Mouse (Mus musculus): Measurements from ENCODE around the gene Gm28372. TPM values are rescaled to one million over a fixed set of nuclear protein-coding genes. Genes with fewer than 3 reads are reported as not detected.

Gm28372 gene
- polyA plus RNA-seq (2014; fragmentation: Illumina TruSeq; extraction: RNeasy Lipid Tissue Mini Kit (QIAGEN cat#74804); ENCODE audit: low read depth, low replicate concordance), result not detected

DNA sequence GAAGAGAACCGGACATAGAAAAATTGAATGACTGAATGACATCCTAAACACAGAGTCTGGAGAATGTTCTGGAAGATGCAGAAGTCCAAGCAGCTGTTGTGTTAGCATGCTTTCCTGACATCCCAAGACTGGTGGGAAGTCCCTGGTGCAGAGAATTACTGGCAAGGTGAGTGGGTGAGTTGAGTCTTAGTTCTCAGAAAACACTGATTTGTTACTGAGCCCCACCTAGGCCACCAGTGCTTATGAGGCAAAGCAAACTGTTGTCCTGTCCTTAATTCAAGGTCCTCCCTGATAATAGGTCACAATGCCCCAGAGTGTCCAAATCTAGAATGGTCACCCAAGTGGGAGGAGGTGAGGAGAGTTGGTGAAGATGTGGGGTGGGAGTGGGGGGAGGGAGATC lies at the start of gene Gm28372, which contains the start of gene 1700020A23Rik:
TSS of gene Gm28372 (plus strand) at position 301 of the 400 bp plus-strand sequence.
TSS of gene 1700020A23Rik (plus strand) at position 321 of the 400 bp plus-strand sequence.

DNA sequence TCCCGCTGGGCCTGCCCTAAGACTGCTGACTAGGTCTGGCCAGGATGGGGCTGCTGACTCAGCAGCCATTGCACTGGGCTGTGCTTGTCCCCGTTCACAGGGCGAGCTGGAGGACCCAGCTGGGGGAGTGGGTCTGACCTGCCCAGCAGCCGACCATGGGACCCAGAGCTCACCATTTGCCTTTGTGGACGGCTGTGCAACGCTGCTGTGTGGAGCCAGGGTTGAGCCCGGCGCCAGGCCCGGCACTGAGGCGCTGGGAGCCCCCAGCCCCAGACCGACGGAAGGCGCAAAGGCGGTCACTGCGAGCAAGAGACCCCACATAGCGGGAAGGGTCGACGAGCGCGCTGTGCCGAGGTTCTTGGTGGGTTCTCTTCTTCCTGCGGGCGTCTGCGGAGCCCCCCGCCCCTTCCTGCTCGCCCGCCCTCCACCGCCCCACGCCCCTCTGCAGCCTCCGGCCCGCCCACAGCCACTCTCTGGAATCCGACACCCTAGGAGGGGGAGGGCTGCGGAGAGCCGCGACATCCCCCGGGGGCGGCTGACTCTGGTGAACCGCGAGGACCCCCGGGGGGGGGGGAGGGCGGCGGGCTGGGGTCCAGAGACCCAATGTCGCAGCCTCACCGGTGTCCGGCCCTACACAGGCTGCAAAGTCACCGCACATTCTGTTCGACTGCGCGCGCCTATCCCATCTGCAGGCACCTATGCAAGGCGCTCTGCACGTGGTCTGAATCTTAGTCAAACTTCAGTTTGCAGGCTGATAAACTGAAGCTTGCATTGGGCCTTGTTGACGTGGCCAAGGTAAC lies 7.7 kb upstream of the Gm28372 start, which contains the start of gene Cpxm1:
TSS of gene Cpxm1 (minus strand) at position 389 of the 800 bp plus-strand sequence.

DNA sequence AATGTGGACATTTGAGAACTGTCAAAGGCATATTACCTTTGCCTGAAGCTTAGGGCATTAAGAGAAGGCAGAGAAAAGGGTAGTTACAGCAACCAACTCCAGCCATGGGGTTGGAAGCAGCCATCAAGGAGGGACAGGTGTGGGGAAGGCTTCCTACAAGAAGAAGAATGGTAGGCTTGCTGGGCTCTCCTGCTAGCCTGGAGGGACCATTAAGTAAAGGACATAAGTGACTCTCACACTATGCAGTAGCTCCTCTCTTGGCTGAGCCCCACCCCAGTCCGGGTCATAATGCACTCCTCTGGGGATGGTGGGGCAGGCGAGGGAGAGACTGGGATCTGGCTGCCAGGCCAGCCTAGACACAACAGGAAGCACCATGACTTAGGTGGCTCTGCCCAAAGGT lies 1.1 kb downstream of the Gm28372 start, which contains the start of gene Tmem239:
TSS of gene Tmem239 (plus strand) at position 301 of the 400 bp plus-strand sequence.

DNA sequence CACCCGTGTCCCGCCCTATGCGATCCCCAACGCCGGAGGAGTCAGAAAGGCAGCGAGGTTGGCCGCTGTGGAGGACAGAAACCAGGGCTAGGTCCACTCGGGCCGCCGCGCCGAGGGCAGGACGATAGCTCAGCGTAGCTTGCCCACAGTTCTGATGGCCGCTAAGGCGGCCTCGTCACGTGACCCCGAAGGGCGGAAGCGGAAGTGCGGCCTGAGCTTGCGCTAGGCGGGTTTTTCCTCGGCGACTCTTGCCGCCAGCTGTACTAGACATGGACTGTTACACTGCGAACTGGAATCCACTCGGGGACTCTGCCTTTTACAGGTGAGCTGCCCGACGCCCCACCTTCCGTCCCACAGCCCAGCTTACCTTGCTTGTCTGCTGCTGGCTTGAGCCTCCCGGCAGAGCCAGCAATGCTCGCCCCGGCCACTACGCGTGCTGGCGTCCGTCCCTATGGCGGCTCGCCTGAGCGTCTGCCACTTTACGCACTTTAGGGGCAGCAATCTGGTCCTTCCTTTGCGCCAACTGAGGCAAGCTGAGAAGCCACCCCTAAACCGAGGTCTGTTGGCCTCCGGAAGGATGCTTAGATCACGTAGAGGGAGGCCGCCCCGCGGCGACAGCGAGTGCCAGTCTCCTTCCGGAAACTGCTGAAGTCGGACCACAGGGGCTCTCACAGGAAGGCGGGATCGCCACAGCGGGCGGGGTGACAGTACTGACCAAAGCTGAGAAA lies 19.3 kb downstream of the Gm28372 start, which contains the start of the genes Vps16 and Pced1a:
TSS of gene Vps16 (plus strand) at position 214 of the 728 bp plus-strand sequence.
TSS of gene Pced1a (minus strand) at position 576 of the 728 bp plus-strand sequence.

DNA sequence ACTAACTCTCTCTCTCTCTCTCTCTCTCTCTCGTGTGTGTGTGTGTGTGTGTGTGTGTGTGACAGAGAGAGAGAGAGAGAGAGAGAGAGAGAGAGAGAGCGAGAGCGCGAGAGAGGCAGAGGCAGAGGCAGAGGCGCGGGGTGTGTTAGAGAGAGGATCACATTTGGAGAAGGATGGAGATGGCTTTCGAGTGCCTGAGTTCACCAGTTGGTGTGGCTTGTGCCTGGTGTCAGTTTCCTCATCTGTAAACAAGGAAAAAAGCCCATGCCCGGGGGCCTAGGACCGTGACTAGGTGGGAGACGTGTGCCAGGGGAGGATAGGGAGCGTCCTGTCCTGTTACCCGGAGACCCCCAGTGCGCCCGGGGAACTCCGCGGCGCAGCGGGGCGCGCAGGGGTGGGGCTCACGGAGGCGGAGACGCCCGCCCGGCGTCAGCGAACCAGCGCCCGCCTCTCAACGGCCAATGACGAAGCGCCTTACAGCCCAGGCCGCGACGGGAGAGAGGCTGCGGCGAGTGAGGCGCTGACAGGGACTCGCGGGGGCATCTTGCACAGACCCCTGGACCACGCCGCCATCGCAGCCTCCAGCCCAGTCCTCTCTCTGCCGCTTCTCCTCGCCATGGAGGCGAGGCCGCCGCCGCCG lies 44.9 kb downstream of the Gm28372 start, which contains the start of gene Ptpra:
TSS of gene Ptpra (plus strand) at position 485 of the 640 bp plus-strand sequence.

Other genes with a start within 250 kb of the Gm28372 start
- gene Snrpb, start 225.8 kb upstream of the Gm28372 start, polyA plus RNA-seq (2014; fragmentation: Illumina TruSeq; extraction: RNeasy Lipid Tissue Mini Kit (QIAGEN cat#74804); ENCODE audit: low read depth, low replicate concordance), result 10.7 TPM
- not detected for gene Tmc2, start 210.0 kb upstream of the Gm28372 start, polyA plus RNA-seq (2014; fragmentation: Illumina TruSeq; extraction: RNeasy Lipid Tissue Mini Kit (QIAGEN cat#74804); ENCODE audit: low read depth, low replicate concordance)
- 64.5 TPM for gene Nop56, start 130.8 kb upstream of the Gm28372 start, polyA plus RNA-seq (2014; fragmentation: Illumina TruSeq; extraction: RNeasy Lipid Tissue Mini Kit (QIAGEN cat#74804); ENCODE audit: low read depth, low replicate concordance)
- 122 TPM for gene Idh3b, start 120.7 kb upstream of the Gm28372 start, polyA plus RNA-seq (2014; fragmentation: Illumina TruSeq; extraction: RNeasy Lipid Tissue Mini Kit (QIAGEN cat#74804); ENCODE audit: low read depth, low replicate concordance)
- not detected for gene Ebf4, start 110.1 kb upstream of the Gm28372 start, polyA plus RNA-seq (2014; fragmentation: Illumina TruSeq; extraction: RNeasy Lipid Tissue Mini Kit (QIAGEN cat#74804); ENCODE audit: low read depth, low replicate concordance)
- 0.28 TPM for gene Cpxm1, start 7.7 kb upstream of the Gm28372 start, polyA plus RNA-seq (2014; fragmentation: Illumina TruSeq; extraction: RNeasy Lipid Tissue Mini Kit (QIAGEN cat#74804); ENCODE audit: low read depth, low replicate concordance)
- gene 1700020A23Rik, start within 50 bp of the Gm28372 start, polyA plus RNA-seq (2014; fragmentation: Illumina TruSeq; extraction: RNeasy Lipid Tissue Mini Kit (QIAGEN cat#74804); ENCODE audit: low read depth, low replicate concordance), result not detected
- not detected for gene Tmem239, start 1.2 kb downstream of the Gm28372 start, polyA plus RNA-seq (2014; fragmentation: Illumina TruSeq; extraction: RNeasy Lipid Tissue Mini Kit (QIAGEN cat#74804); ENCODE audit: low read depth, low replicate concordance)
- gene Vps16, start 19.1 kb downstream of the Gm28372 start, polyA plus RNA-seq (2014; fragmentation: Illumina TruSeq; extraction: RNeasy Lipid Tissue Mini Kit (QIAGEN cat#74804); ENCODE audit: low read depth, low replicate concordance), result 19.0 TPM
- 6.6 TPM for gene Pced1a, start 19.5 kb downstream of the Gm28372 start, polyA plus RNA-seq (2014; fragmentation: Illumina TruSeq; extraction: RNeasy Lipid Tissue Mini Kit (QIAGEN cat#74804); ENCODE audit: low read depth, low replicate concordance)
- 98.7 TPM for gene Ptpra, start 45.0 kb downstream of the Gm28372 start, polyA plus RNA-seq (2014; fragmentation: Illumina TruSeq; extraction: RNeasy Lipid Tissue Mini Kit (QIAGEN cat#74804); ENCODE audit: low read depth, low replicate concordance)
- 0.60 TPM for gene Mrps26, start 158.5 kb downstream of the Gm28372 start, polyA plus RNA-seq (2014; fragmentation: Illumina TruSeq; extraction: RNeasy Lipid Tissue Mini Kit (QIAGEN cat#74804); ENCODE audit: low read depth, low replicate concordance)
- not detected for gene Oxt, start 170.9 kb downstream of the Gm28372 start, polyA plus RNA-seq (2014; fragmentation: Illumina TruSeq; extraction: RNeasy Lipid Tissue Mini Kit (QIAGEN cat#74804); ENCODE audit: low read depth, low replicate concordance)
- not detected for gene Avp, start 177.3 kb downstream of the Gm28372 start, polyA plus RNA-seq (2014; fragmentation: Illumina TruSeq; extraction: RNeasy Lipid Tissue Mini Kit (QIAGEN cat#74804); ENCODE audit: low read depth, low replicate concordance)
- gene Fastkd5, start 224.8 kb downstream of the Gm28372 start, polyA plus RNA-seq (2014; fragmentation: Illumina TruSeq; extraction: RNeasy Lipid Tissue Mini Kit (QIAGEN cat#74804); ENCODE audit: low read depth, low replicate concordance), result 15.0 TPM
- gene Ubox5, start 224.8 kb downstream of the Gm28372 start, polyA plus RNA-seq (2014; fragmentation: Illumina TruSeq; extraction: RNeasy Lipid Tissue Mini Kit (QIAGEN cat#74804); ENCODE audit: low read depth, low replicate concordance), result 7.4 TPM
- gene Lzts3, start 237.6 kb downstream of the Gm28372 start, polyA plus RNA-seq (2014; fragmentation: Illumina TruSeq; extraction: RNeasy Lipid Tissue Mini Kit (QIAGEN cat#74804); ENCODE audit: low read depth, low replicate concordance), result 9.0 TPM

Data from sigmoid colon, adult 10 weeks (tissue).